ENCODE assay signal across 10 mouse cellular contexts in genomic region chr2:51141345-51141744, GRCm38 (mm10). TPM values are rescaled to one million over a fixed set of nuclear protein-coding genes. Genes with fewer than 3 reads are reported as not detected.
DNase-seq lines count a peak whose midpoint lies in the region; ATAC-seq lines count a peak whose summit lies in the region.
"Had no signal": no experiment of that assay in that cellular context is flagged by ENCODE, and none has a peak within 500 bp of the region (broad histone marks: within the 10 kb centered on the region; RNA-seq: fewer than 3 reads in every experiment).

No protein-coding gene starts in this region.

- DNase-seq in heart, postnatal 4 days: no peak
- no peak for DNase-seq in embryonic facial prominence, embryonic 14.5 days (ENCODE audit: low spot score)
- DNase-seq in midbrain, embryonic 14.5 days: no peak
- DNase-seq in cerebellum, adult 8-10 months: no peak
- DNase-seq in cerebellum, adult 9-10 months: no peak
- DNase-seq in thymus, postnatal 36 days: no peak
- DNase-seq: B cell, adult 2 months; cerebellum, postnatal 25 days had no signal

- peak overlapping the region; percentile 61; the same call in 1 of the 2 replicates for H3K9ac ChIP-seq in heart, embryonic 12.5 days
- H3K9ac ChIP-seq in embryonic facial prominence, embryonic 14.5 days (ENCODE audit: low read depth, low read length): peak overlapping the region; percentile 45
- H3K9ac ChIP-seq in intestine, embryonic 15.5 days: no peak overlapping the region
- peak overlapping the region; percentile 58 for H3K9ac ChIP-seq in midbrain, embryonic 14.5 days (replicated peaks; ENCODE audit: low read length)

- H3K27me3 ChIP-seq in heart, embryonic 12.5 days (replicated peaks): no peaks in the 10 kb centered on the region
- no peaks in the 10 kb centered on the region for H3K27me3 ChIP-seq in embryonic facial prominence, embryonic 14.5 days (replicated peaks; ENCODE audit: control insufficient read depth, insufficient read depth, low read length)
- no peaks in the 10 kb centered on the region for H3K27me3 ChIP-seq in intestine, embryonic 15.5 days (replicated peaks)
- no peaks in the 10 kb centered on the region for H3K27me3 ChIP-seq in midbrain, embryonic 14.5 days (ENCODE audit: control insufficient read depth, insufficient read depth, low read length)

- H3K4me2 ChIP-seq in heart, embryonic 12.5 days: peak overlapping the region; percentile 64
- peak overlapping the region; percentile 70 for H3K4me2 ChIP-seq in embryonic facial prominence, embryonic 14.5 days (ENCODE audit: low read depth, low read length)
- peak overlapping the region; percentile 47 for H3K4me2 ChIP-seq in intestine, embryonic 15.5 days (replicated peaks)
- H3K4me2 ChIP-seq in midbrain, embryonic 14.5 days (ENCODE audit: low read length): peak overlapping the region; percentile 73

- peak overlapping the region; percentile 28 for H3K4me3 ChIP-seq in heart, embryonic 12.5 days
- H3K4me3 ChIP-seq in embryonic facial prominence, embryonic 14.5 days (ENCODE audit: low read depth, low read length): peak overlapping the region; percentile 27
- peak overlapping the region; percentile 1 for H3K4me3 ChIP-seq in intestine, embryonic 15.5 days (replicated peaks)
- H3K4me3 ChIP-seq in midbrain, embryonic 14.5 days (replicated peaks; ENCODE audit: low read depth, low read length): peak overlapping the region; percentile 98

- peaks cover 65% of the 10 kb centered on the region for H3K4me1 ChIP-seq in heart, embryonic 12.5 days (replicated peaks)
- H3K4me1 ChIP-seq in embryonic facial prominence, embryonic 14.5 days (ENCODE audit: control insufficient read depth, insufficient read depth, low read length): peaks cover 61% of the 10 kb centered on the region
- H3K4me1 ChIP-seq in intestine, embryonic 15.5 days (replicated peaks): peaks cover 36% of the 10 kb centered on the region
- peaks cover 67% of the 10 kb centered on the region for H3K4me1 ChIP-seq in midbrain, embryonic 14.5 days (ENCODE audit: control insufficient read depth, insufficient read depth, low read length)

- peak overlapping the region; percentile 90 for H3K27ac ChIP-seq in heart, embryonic 12.5 days (ENCODE audit: poor library complexity, severe bottlenecking)
- peak overlapping the region; percentile 25; the same call in 1 of the 2 replicates for H3K27ac ChIP-seq in embryonic facial prominence, embryonic 14.5 days (replicated peaks; ENCODE audit: low read depth, low read length)
- H3K27ac ChIP-seq in intestine, embryonic 15.5 days: peak overlapping the region; percentile 54
- H3K27ac ChIP-seq in midbrain, embryonic 14.5 days (replicated peaks; ENCODE audit: low read depth, low read length): peak overlapping the region; percentile 81

- 37% methylated on average over 3 of the region's 3 CpGs for WGBS in heart, embryonic 12.5 days
- 40% methylated on average over 3 of the region's 3 CpGs for WGBS in embryonic facial prominence, embryonic 14.5 days
- 31% methylated on average over 3 of the region's 3 CpGs for WGBS in intestine, embryonic 15.5 days
- WGBS in midbrain, embryonic 14.5 days: 36% methylated on average over 3 of the region's 3 CpGs

- no peaks in the 10 kb centered on the region for H3K9me3 ChIP-seq in heart, embryonic 12.5 days (replicated peaks)
- no peaks in the 10 kb centered on the region for H3K9me3 ChIP-seq in embryonic facial prominence, embryonic 14.5 days (ENCODE audit: control insufficient read depth, low read length)
- no peaks in the 10 kb centered on the region for H3K9me3 ChIP-seq in intestine, embryonic 15.5 days
- no peaks in the 10 kb centered on the region for H3K9me3 ChIP-seq in midbrain, embryonic 14.5 days (ENCODE audit: control insufficient read depth, low read length)

- H3K36me3 ChIP-seq in heart, embryonic 12.5 days: peaks cover 2% of the 10 kb centered on the region
- H3K36me3 ChIP-seq in embryonic facial prominence, embryonic 14.5 days (ENCODE audit: control insufficient read depth, insufficient read depth, low read length): peaks cover 37% of the 10 kb centered on the region
- H3K36me3 ChIP-seq in intestine, embryonic 15.5 days: peaks cover under 1% of the 10 kb centered on the region
- H3K36me3 ChIP-seq in midbrain, embryonic 14.5 days (ENCODE audit: control insufficient read depth, insufficient read depth, low read length): peaks cover 30% of the 10 kb centered on the region

- ATAC-seq in heart, embryonic 12.5 days (ENCODE audit: insufficient number of reproducible peaks, low FRiP score): no peak
- no peak for ATAC-seq in embryonic facial prominence, embryonic 14.5 days (ENCODE audit: low read depth)
- peak; percentile 60; the same call in 1 of the 2 replicates for ATAC-seq in intestine, embryonic 15.5 days
- ATAC-seq in midbrain, embryonic 14.5 days (ENCODE audit: low FRiP score, low TSS enrichment): no peak

RNA-seq across cellular contexts. Expression of gene Rnd3, which starts 7.6 kb away (rescaled TPM):
- polyA plus RNA-seq in heart, embryonic 12.5 days (2016; fragmentation: Nextera tagmentation; extraction: Ambion mirVana): 38.2 and 40.2 TPM in 2 replicates
- 10 to 100 TPM; 28.2 to 29.3 TPM for total RNA-seq in heart, postnatal 4 days (2021)
- polyA plus RNA-seq in embryonic facial prominence, embryonic 14.5 days (2014; fragmentation: Nextera tagmentation; extraction: Ambion mirVana): 99.7 and 116 TPM in 2 replicates
- polyA plus RNA-seq in intestine, embryonic 15.5 days (2015; fragmentation: Nextera tagmentation; extraction: Ambion mirVana): 58.9 and 69.4 TPM in 2 replicates
- polyA plus RNA-seq in midbrain, embryonic 14.5 days (2014; fragmentation: Nextera tagmentation; extraction: Ambion mirVana): 210 and 322 TPM in 2 replicates

Comparison
In these comparisons a context has a peak if more than half of its experiments do, and no peak if none do; other contexts are left out.
1. H3K27ac ChIP-seq: peak in every context shown above with its lines; median percentile 90 in heart, embryonic 12.5 days; 81 in midbrain, embryonic 14.5 days; 54 in intestine, embryonic 15.5 days; 25 in embryonic facial prominence, embryonic 14.5 days.
2. H3K4me3 ChIP-seq: peak in every context shown above with its lines; median percentile 98 in midbrain, embryonic 14.5 days; 28 in heart, embryonic 12.5 days; 27 in embryonic facial prominence, embryonic 14.5 days; 1 in intestine, embryonic 15.5 days.